Mouse (Mus musculus) stomach, embryonic 16.5 days (tissue): ENCODE measurements around the gene Mad2l1bp. TPM values are rescaled to one million over a fixed set of nuclear protein-coding genes. Genes with fewer than 3 reads are reported as not detected.
A peak's percentile ranks its signal among the peaks of the same experiment; 100 is the strongest.

Experiments used
- ATAC-seq: fragments of 200-750 bp; cut with Nextera tagmentation; 2 replicates; pipeline ENCODE4 v1.8.0; 2017; ENCODE audit warnings: moderate number of reproducible peaks, moderate TSS enrichment; ENCODE audit not compliant: insufficient read depth, low FRiP score
- H3K27ac ChIP-seq: fragments of 300-500 bp; sonication (generic); 2 replicates; pipeline ENCODE4 v1.5.1; 2014; ENCODE audit warnings: low read length
- H3K27me3 ChIP-seq: fragments of 300-500 bp; sonication (generic); 2 replicates; pipeline ENCODE4 v1.6.1; 2014; ENCODE audit warnings: low read length, control low read depth, mixed read lengths; ENCODE audit not compliant: control insufficient read depth, insufficient read depth
- H3K36me3 ChIP-seq: fragments of 300-500 bp; sonication (generic); 2 replicates; pipeline ENCODE4 v1.6.1; 2014; ENCODE audit warnings: low read length; ENCODE audit not compliant: control insufficient read depth, insufficient read depth
- H3K4me1 ChIP-seq: fragments of 300-500 bp; sonication (generic); 2 replicates; pipeline ENCODE4 v1.6.1; 2014; ENCODE audit warnings: low read length, control low read depth, mixed read lengths; ENCODE audit not compliant: control insufficient read depth, insufficient read depth
- H3K4me2 ChIP-seq: fragments of 300-500 bp; sonication (generic); 2 replicates; pipeline ENCODE4 v1.6.1; 2014; ENCODE audit warnings: low read depth, low read length, mixed read lengths
- H3K4me3 ChIP-seq: fragments of 300-500 bp; sonication (generic); replicated peaks from 2 replicates; pipeline ENCODE4 v1.5.1; 2014; ENCODE audit warnings: mild to moderate bottlenecking, low read length
- H3K9ac ChIP-seq: fragments of 300-500 bp; sonication (generic); 2 replicates; pipeline ENCODE4 v1.6.1; 2014; ENCODE audit warnings: low read length
- H3K9me3 ChIP-seq: fragments of 300-500 bp; sonication (generic); replicated peaks from 2 replicates; pipeline ENCODE4 v1.6.1; 2016; ENCODE audit warnings: low read length, control low read depth; ENCODE audit not compliant: control insufficient read depth
- WGBS: fragments of 180-500 bp; shearing (Covaris S2); extraction: QIAGEN DNeasy Blood & Tissue Kit; methylation state at CpG from one replicate; pipeline ENCODE4 v1.1.7; 2014; 5-methylcytosine and 5-hydroxymethylcytosine counted together
- polyA plus RNA-seq: library from polyadenylated mRNA; unstranded; fragments of >200 nt; fragmentation: Nextera tagmentation; extraction: Ambion mirVana; gene quantifications from 2 replicates; pipeline ENCODE4 v1.2.1, GENCODE M21; 2015

Gene Mad2l1bp
- polyA plus RNA-seq, 1 experiment from 2014 or later, result 33.9 TPM

DNA sequence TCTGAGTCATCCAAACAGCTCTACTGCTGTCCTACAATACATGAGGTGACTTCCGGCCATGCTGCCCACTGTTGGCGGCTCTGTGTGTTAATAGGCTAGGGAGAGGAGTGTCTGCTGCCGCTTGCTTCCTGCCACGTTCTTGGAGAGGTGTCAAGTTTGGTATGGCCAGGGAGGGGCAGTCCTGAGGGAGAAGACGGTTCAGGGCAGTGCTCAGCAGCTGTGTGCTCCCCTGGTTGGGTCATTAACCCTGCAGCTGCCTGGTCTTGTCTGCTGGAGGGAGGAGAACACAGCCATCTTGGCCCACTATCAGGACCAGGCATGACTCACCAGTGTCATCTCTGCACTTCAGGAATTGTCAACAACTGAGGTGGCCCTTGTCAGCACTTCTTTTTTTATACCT is 15.0 kb upstream of the Mad2l1bp start:
- peaks cover 32% of the 10 kb centered on the region for H3K36me3 ChIP-seq

DNA sequence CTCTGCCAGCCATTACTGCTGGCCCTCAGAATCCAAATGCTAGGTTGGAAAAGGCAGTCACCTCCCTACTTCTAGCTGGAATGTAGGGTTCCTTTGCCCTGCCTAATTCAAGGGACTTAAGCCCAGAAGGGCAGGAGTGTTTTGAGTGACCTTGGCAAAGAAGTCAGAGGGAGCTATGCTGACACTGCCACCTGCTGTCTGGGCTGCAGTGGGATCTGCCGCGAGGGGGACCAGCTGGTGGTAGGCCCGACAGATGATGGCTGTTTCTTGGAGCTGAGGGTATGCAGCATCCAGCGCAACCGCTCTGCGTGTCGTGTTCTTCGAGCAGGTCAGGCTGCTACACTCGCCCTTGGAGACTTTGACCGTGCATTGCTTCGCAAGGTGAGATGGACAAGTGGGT is 13.7 kb upstream of the Mad2l1bp start:
- Histone ChIP-seq H3K36me3 (peaks cover 32% of the 10 kb centered on the region), H3K27ac (no peak overlapping the region), H3K9me3 (no peaks in the 10 kb centered on the region), H3K4me3 (no peak overlapping the region), H3K9ac (no peak overlapping the region), H3K4me2 (no peak overlapping the region), H3K27me3 (no peaks in the 10 kb centered on the region), H3K4me1 (no peaks in the 10 kb centered on the region; the same call in 1 of the 2 replicates)
- 78% methylated on average over 11 of the region's 11 CpGs for WGBS
- ATAC-seq, result no peak

More for the DNA sequence above, 15.0 kb upstream of the Mad2l1bp start:
- Histone ChIP-seq H3K27me3 (no peaks in the 10 kb centered on the region), H3K4me2 (no peak overlapping the region), H3K4me1 (no peaks in the 10 kb centered on the region), H3K4me3 (no peak overlapping the region), H3K9ac (no peak overlapping the region), H3K9me3 (no peaks in the 10 kb centered on the region), H3K27ac (no peak overlapping the region)
- WGBS, result 45% methylated on average over 5 of the region's 5 CpGs
- no peak for ATAC-seq

DNA sequence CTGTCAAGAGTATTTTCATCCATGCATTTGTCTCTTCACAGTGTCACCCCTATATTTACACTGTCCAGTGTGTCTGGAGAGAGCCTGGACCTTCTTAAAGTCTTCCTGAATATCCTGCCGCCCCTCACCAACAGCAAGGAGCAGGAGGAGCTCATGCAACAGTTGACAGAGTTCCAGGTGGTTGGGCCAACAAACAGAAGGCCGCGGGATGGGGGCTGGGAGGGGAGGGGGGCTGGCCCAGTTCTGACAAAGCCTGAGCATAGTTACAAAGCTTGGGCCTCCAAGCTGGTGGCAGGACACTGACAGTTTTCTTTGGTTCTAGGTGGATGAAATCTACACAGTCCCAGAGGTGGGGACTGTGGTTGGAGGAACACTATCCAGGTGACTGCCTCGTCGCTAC is 12.9 kb upstream of the Mad2l1bp start:
- WGBS, result 68% methylated on average over 5 of the region's 5 CpGs
- Histone ChIP-seq H3K9me3 (no peaks in the 10 kb centered on the region), H3K4me1 (peaks cover 5% of the 10 kb centered on the region; the same call in 1 of the 2 replicates), H3K36me3 (peaks cover 32% of the 10 kb centered on the region), H3K27me3 (no peaks in the 10 kb centered on the region), H3K9ac (no peak overlapping the region), H3K4me3 (no peak overlapping the region), H3K27ac (no peak overlapping the region), H3K4me2 (no peak overlapping the region)
- no peak for ATAC-seq

DNA sequence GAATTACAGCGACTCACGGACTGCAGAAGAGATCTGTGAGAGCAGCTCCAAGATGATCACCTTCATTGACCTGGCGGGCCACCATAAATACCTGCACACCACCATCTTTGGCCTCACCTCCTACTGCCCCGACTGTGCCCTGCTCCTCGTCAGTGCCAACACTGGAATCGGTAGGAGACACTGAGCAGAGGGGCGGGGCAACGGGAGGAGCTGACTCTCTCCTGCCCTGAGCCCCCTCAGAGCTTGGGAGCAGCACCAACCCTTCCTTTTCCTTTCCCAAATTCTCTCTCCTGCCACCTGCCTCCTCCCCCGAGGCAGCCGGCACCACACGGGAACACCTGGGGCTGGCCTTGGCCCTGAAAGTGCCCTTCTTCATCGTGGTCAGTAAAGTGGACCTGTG is 12.1 kb upstream of the Mad2l1bp start:
- no peak for ATAC-seq
- no peak overlapping the region for H3K9ac ChIP-seq
- H3K27ac ChIP-seq, result no peak overlapping the region
- 87% methylated on average over 12 of the region's 12 CpGs for WGBS
- no peaks in the 10 kb centered on the region for H3K9me3 ChIP-seq
- H3K36me3 ChIP-seq, result peaks cover 32% of the 10 kb centered on the region
- H3K4me3 ChIP-seq, result no peak overlapping the region
- no peaks in the 10 kb centered on the region for H3K27me3 ChIP-seq
- peaks cover 5% of the 10 kb centered on the region; the same call in 1 of the 2 replicates for H3K4me1 ChIP-seq
- H3K4me2 ChIP-seq, result no peak overlapping the region

DNA sequence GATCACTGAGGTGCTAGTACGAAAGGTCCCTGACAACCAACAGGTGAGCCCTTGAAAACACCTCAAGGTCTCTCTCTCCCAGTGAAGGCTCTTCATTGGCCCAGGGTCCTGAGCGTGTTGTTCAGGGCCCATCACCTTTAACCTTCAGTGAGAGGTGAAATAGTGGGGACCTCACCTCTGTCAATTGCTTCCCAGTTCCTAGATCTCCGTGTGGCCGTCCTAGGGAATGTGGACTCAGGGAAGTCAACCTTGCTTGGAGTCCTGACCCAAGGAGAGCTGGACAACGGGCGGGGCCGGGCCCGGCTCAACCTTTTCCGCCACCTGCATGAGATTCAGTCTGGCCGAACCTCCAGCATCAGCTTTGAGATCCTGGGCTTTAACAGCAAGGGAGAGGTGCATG is 11.4 kb upstream of the Mad2l1bp start:
- H3K4me1 ChIP-seq, result peaks cover 7% of the 10 kb centered on the region
- ATAC-seq, result no peak

DNA sequence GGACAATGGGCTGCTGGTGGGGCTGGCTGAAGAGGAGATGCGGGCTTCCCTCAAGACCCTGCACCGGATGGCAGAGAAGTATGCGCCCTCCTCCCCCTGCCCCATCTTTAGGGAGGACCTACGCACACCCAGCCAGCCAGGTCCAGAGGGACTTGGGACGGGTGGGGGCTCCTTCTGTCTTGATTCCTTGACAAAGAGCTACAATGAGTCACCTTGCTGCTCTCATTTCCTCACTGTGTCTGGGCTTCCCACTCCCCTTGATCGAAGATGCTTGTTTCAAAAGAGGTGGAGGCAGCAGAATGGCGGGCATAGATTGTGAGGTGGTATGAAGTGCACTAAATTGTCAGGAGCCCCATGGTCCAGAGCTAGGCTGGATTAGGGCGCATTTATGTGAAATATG is 10.9 kb upstream of the Mad2l1bp start:
- H3K4me1 ChIP-seq, result peaks cover 12% of the 10 kb centered on the region
- H3K4me3 ChIP-seq, result no peak overlapping the region
- H3K9me3 ChIP-seq, result no peaks in the 10 kb centered on the region
- no peak overlapping the region for H3K27ac ChIP-seq
- H3K9ac ChIP-seq, result no peak overlapping the region
- no peaks in the 10 kb centered on the region for H3K27me3 ChIP-seq
- 96% methylated on average over 8 of the region's 8 CpGs for WGBS
- no peak for ATAC-seq
- peaks cover 30% of the 10 kb centered on the region for H3K36me3 ChIP-seq
- H3K4me2 ChIP-seq, result no peak overlapping the region

More for the DNA sequence above, 11.4 kb upstream of the Mad2l1bp start:
- H3K27ac ChIP-seq, result no peak overlapping the region
- peaks cover 32% of the 10 kb centered on the region for H3K36me3 ChIP-seq
- H3K9ac ChIP-seq, result no peak overlapping the region
- H3K4me2 ChIP-seq, result no peak overlapping the region
- no peak overlapping the region for H3K4me3 ChIP-seq
- H3K9me3 ChIP-seq, result no peaks in the 10 kb centered on the region
- H3K27me3 ChIP-seq, result no peaks in the 10 kb centered on the region
- 91% methylated on average over 10 of the region's 10 CpGs for WGBS

DNA sequence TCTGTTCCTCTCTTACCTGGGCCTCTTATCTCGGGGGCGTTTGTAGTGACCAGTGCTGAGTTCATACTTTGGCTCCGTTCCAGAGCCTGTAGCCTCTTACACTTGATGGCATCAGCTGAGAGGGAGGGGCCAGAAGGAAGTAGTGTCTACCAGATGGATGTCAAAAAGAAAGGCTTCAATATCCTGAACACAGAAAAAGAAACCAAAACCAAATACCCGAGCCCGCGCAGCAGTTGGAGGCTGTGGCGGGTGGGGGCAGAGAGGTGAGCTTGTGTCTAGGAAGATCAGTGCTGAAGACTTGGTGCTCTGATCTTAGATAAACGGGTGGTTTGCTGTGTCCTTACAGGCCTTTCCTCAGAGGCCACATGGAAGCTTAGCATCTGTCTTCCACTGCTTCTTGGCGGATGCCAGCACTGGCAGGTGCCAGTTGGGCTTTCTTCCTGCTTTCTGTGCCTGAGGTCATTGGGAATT is 9.6 kb upstream of the Mad2l1bp start:
- Histone ChIP-seq H3K4me3 (peak overlapping the region; percentile 2; the same call in 1 of the 2 replicates), H3K9ac (no peak overlapping the region), H3K9me3 (no peaks in the 10 kb centered on the region), H3K36me3 (peaks cover 24% of the 10 kb centered on the region), H3K4me1 (peaks cover 12% of the 10 kb centered on the region), H3K27ac (peak overlapping the region; percentile 46; the same call in 1 of the 2 replicates), H3K27me3 (no peaks in the 10 kb centered on the region), H3K4me2 (peak overlapping the region; percentile 25)
- ATAC-seq, result no peak
- WGBS, result 64% methylated on average over 9 of the region's 9 CpGs

DNA sequence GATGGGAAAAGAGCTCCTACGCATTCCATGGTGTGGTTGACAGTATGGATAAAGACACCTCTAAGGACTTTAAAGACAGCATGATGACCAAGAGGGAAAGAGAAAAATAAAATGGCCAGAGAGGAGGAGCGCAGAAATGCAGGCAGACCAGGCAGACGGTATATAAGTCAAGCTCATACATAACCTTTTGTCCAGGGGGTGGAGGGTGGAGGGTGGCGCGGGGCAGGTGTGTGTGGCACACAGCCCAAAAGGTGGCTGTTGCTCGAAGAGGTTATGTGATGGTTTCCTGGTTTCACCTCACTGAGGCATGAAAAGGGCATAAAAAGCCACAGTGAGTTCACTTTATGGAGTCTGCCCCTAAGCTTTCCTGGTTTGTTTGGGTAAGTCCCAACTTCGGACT is 9.2 kb upstream of the Mad2l1bp start:
- Histone ChIP-seq H3K27me3 (no peaks in the 10 kb centered on the region), H3K36me3 (peaks cover 23% of the 10 kb centered on the region), H3K9ac (no peak overlapping the region), H3K27ac (peak overlapping the region; percentile 46; the same call in 1 of the 2 replicates), H3K4me1 (peaks cover 12% of the 10 kb centered on the region), H3K9me3 (no peaks in the 10 kb centered on the region), H3K4me3 (peak overlapping the region; percentile 2; the same call in 1 of the 2 replicates), H3K4me2 (peak overlapping the region; percentile 25)
- ATAC-seq, result no peak
- 82% methylated on average over 7 of the region's 7 CpGs for WGBS

DNA sequence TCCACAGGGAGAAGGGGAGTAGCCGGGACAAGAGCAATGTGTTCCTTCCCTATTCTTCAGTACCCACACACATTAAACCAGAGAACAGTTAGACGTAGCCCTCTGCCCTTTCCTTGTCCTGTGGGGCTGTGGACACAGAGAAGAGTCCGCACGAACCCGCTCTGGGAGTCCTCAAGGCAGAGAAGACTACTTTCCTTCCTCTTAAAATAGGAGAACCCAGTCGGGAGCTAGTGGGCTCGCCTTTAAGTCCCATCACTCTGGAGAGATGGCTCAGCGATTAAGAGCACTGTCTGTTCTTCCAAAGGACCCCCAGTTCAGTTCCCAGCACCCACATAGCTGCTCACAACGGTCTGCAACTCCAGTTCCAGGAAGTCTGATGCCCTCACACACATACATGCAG is 8.4 kb upstream of the Mad2l1bp start:
- H3K27ac ChIP-seq, result peak overlapping the region; percentile 86
- ATAC-seq, result no peak
- H3K27me3 ChIP-seq, result no peaks in the 10 kb centered on the region
- H3K4me1 ChIP-seq, result peaks cover 12% of the 10 kb centered on the region
- peaks cover 16% of the 10 kb centered on the region for H3K36me3 ChIP-seq
- peak overlapping the region; percentile 89 for H3K4me3 ChIP-seq
- H3K9ac ChIP-seq, result peak overlapping the region; percentile 92
- H3K4me2 ChIP-seq, result peak overlapping the region; percentile 91
- WGBS, result 40% methylated on average over 9 of the region's 9 CpGs
- H3K9me3 ChIP-seq, result no peaks in the 10 kb centered on the region
